Mouse (Mus musculus): ENCODE data around the gene Tbc1d22a.

The Tbc1d22a gene

DNA sequence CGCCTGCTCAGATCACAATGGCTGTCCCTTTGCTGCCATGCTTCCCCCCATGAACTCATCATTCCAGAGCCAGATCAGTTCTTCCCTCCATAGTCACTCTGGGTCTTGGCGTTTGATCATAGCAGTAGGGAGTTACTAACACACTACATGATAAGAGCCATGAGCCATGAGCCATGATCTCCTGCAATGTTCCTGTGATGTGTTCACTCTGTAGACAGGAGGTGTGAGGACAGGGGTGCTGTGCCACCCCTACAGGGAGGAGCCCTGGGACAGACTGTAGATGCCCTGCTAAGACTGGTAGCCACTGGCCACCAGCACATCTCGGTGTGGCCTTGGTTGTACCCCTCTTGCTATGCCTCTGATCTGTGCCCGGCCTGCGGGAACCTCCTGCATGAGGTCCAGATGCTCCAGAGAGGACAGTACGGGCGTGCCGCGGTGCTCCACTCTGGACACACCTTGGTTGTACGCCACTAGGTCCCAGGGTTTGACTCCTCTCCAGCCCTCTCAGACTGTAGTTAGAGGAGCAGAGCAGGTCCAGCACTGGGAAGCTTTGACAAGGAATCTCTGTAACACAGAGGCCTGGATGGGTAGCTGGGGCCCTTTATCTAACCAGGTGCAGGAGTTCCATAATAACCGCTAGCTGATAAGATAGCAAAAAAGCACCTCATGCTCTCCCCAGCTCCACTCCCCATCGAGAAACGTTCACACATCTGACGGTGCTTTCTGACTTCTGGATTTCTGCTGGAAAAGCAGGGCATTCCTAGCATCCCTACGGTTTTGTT lies 224.9 kb downstream of the Tbc1d22a start:
- DNase-seq (ENCODE audit: low read depth, low spot score), result no peak

DNA sequence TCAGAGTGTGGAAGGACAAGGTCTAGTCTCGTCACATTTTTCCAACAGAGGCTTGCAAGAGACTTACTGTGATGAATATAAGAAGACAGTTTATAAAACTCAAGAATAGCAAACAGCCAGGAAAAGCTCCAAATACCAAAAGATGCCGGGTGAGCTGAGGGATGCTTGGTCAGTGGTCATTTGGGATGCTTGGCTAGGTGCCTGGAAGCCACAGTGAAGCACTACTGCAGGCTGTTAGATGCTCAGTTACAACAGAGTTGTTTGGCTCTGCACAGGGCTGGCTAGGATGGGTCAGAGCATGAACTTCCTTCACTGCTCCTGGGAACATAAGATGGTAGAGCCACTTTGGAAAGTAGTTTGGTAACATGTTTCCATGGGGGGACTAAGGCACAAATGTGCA lies 230.0 kb downstream of the Tbc1d22a start:
- DNase-seq (ENCODE audit: low read depth, low spot score), result no peak

DNA sequence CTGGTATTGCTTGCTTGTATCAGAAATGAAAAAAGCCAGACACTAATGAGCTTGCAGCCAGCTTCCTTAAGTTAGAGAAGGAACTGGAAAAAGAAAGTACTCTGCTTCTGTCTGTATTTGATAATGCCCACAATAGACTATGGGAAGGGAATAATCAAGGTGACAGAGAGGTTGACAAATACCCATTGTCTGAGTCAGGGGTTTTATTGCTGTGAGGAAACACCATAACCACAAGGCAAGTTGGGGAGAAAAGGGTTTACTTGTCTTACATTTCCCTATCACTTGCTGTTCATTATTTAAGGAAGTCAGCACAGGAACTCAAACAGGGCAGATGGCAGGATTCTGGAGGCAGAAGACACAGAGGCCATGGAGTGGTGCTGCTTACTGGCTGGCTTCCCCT lies 231.8 kb downstream of the Tbc1d22a start:
- no peak for DNase-seq (ENCODE audit: low read depth, low spot score)

DNA sequence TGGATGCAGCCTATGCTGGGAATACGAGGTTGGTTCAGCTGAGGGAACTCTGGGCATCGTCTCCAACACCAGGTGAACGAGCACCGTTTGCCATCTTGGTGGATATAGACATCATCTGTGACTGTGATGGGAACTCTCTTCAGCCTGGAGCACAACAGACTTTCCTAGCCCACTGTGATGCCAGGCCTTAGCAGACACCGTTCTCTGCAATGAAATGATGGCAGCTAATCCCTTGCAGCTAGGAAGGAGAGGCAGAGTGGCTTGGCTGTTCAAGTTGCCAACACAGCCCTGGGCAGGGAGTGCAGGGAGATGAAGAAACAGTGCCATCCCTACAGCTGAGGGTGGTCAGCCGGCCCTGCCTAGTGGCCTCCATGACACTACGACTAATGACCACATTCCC lies 233.0 kb downstream of the Tbc1d22a start:
- DNase-seq (ENCODE audit: low read depth, low spot score), result no peak

DNA sequence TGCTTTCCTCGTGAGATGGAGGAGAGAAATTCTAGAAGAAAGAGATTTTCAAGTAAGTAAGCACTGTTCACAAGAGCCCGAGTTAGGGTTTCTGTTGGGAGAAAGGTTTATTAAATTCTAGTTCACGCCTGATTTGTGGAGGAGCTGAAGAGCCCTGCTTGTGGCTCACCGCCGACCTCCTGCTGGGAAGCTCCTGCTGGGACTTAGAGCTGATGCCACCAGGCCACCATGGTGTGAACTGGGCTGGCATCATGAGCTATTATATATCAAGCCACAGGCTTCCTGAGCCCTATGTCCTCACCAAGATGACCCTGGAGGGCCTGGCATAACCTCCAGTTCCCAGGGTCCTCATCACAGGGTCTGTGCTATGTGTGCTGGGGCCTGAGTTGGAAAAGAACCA lies 235.0 kb downstream of the Tbc1d22a start:
- DNase-seq (ENCODE audit: low read depth, low spot score), result no peak

DNA sequence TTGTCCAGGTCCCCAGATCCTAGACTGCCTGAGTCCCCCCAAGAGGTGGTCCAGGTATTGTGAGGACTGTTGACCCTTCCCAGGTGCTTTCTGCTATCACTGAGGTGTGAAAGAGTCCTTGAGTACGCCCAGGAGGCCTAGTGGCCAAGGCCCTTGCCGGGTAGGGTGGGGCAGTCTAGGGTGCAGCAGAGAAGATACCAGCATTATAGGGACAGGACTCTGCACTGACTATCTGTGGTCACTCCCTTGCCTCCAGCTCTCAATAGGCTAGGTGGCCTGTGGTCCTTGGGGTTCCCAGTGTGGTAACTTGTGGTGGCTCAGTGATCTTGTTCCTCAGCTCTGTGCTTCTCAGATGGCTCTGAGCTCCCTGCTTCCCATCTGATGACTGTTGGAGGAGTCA lies 235.5 kb downstream of the Tbc1d22a start:
- no peak for DNase-seq (ENCODE audit: low read depth, low spot score)

DNA sequence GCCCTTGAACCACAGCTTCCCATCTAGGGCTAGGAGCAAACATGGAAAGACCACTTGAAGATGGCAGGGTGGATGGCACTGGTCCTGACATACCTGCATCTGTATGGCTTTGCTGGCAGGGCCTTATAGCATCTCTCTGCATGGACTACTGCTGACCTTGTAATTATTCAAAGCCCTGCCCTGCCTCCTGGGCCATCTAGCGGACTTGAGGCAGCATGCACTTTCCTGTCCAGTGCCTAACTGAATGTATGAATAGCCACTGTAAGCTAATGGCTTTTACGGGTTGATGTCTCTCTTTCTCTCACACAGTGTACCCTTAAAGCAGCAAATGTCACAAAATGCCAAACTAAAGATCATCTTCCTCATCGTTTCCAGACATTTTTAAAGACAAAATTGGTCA lies 245.2 kb downstream of the Tbc1d22a start:
- no peak for DNase-seq (ENCODE audit: low read depth, low spot score)

DNA sequence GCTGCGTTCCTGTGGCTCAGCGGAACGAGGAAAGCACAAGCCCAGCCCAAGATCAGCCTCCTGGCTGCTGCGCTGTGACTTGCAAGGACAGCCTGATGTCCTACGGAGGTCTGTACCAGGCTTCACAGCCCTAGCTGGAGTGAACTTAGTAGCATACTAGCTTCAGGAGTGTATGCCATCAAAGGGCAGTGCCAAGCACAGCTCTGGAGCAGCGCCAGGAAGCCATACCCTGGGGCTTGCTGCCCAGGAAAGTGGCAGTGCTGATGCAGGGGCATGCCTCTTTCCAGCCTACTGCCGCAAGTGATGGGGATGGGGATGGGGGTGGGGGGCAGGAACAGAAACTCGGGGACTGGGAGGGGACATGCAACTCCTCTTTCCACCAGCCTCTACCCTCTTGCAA lies 248.4 kb downstream of the Tbc1d22a start:
- no peak for DNase-seq (ENCODE audit: low read depth, low spot score)

DNA sequence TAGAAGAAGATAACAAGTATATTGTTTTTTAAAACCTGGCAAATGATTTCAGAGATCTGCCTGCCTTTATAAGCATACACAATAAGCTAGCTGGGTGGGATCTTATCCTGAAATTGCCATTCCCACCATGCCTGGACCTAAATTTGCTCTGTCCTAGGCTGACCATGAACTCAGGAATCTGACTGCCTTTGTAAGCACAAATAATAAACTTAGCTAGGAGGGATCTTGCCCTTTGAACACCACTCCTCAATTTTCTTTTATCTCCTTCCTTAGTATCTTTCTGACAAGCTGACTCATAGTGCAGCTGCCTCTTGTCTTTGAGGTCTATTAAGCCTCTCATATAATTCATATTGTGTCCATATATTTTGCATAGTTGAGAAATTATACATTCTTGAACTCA lies 253.8 kb downstream of the Tbc1d22a start:
- no peak for DNase-seq (ENCODE audit: low read depth, low spot score)

DNA sequence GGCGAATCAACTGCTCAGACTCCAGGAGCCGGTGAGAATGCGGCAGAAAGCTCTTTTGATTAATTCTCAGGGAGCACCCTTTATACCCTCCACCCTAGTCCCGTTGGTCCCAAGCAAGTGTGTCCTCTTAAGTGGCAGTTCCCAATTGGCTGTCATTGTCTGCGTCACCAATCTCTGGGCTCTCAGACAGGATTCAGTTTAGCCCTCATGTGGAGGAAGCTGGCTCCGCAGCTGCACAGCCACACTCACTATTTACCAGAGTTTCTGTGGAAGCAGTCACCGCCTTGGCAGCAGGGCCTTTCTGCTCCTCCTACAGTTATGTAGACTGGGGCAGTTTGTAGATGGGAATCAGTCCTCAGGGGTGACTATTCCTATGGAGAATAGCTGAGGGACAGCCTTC lies 256.9 kb downstream of the Tbc1d22a start:
- no peak for DNase-seq (ENCODE audit: low read depth, low spot score)

DNA sequence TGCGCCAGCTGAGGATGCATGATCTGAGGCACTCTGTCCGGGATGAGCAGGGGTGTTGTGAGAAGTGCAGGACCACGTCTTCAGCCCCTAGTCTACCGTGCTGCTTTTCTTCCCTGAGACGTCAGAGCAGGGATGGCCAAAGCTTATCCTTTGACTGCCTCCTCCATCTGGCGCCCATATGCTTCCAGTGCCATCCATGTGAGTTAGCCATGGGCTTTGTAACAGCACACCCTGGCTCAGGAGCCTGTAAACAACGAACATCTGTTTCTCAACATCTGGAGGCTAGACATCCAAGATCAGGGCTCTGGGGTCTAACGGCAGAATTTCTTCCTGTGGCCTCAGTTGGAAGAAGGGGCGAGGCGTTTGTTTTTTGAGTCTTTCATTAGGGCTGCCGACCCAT lies 259.2 kb downstream of the Tbc1d22a start:
- no peak for DNase-seq (ENCODE audit: low read depth, low spot score)

DNA sequence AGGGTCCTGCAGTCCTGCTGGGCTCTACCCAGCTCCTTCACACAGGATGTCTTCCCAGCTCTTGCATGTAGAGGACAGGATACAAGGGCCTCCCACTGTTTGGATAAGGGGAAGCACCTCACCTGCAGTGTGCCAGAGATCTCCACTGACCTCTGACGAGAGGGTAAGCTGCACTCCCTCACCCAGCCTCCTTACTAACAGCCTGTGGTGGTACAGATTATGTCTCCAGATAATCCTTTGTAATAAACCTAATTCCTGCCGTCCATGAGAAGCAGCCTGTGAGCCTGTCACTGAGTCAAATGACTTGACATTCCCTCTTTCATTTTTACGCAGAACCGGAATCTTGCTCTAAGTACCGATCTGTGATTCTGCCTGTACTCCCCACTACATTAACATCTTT lies 260.7 kb downstream of the Tbc1d22a start:
- no peak for DNase-seq (ENCODE audit: low read depth, low spot score)

DNA sequence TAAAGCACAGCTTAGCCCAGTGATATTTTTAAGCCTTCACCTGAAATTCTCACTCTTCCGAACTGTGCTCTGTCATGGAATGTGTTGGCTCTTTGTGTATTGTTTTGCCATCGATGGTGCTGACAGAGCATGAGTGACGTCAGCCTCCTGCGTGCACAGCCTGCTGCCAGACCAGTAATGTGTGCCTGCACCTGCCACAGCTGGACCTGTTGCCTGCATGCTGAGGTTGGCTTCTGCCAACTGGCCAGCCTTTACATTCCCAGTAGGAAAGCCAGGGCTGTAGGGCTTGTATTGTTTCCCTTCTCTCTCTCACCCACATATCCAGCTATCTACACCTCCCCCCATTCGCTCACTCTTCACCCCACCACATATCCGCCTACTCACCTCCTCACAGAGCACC lies 262.2 kb downstream of the Tbc1d22a start:
- DNase-seq (ENCODE audit: low read depth, low spot score), result no peak

DNA sequence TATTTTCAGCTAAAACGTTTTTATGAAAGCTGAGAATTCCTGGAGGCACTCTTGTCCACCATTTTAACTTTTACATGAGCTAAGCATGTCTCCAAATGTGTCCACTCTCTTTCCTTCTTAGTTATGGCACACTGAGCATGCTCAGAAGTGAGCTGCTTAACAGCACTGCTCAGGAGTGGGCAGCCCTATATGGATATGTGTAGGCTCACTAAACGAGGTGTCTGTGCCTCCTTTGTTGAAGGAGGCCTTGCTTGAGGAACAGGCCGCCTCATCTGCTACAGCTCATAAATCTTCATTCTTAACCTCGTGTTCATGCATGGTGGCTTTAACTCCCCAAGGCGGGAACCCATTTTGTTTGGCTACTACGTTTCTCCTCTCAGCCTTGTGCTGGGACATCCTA lies 262.8 kb downstream of the Tbc1d22a start:
- DNase-seq (ENCODE audit: low read depth, low spot score), result no peak

DNA sequence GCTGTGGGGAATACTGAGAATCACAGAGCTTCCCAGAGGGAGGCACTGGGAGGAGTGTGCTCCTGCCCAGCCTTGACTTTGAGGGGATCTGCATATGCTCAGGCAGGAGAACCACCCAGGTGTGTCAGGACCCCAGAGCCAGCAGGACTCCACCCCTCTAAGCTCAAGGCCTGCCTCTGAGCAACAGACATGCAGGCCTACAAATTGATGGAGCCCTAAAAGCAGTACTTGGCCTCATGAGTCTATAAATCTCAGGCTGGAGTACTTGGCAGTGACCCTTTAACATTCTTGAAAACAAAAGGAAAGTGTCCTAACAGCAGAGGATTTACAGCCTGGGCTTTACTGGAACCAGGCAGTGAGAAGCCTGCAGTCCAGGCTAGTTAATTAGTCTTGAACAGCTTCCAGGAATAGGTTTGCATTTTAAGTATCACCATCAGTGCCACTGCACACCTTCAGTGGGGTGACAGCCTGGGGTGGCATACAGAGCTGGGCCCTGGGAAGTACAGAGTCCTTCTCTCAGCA lies 263.3 kb downstream of the Tbc1d22a start:
- no peak for DNase-seq (ENCODE audit: low read depth, low spot score)

DNA sequence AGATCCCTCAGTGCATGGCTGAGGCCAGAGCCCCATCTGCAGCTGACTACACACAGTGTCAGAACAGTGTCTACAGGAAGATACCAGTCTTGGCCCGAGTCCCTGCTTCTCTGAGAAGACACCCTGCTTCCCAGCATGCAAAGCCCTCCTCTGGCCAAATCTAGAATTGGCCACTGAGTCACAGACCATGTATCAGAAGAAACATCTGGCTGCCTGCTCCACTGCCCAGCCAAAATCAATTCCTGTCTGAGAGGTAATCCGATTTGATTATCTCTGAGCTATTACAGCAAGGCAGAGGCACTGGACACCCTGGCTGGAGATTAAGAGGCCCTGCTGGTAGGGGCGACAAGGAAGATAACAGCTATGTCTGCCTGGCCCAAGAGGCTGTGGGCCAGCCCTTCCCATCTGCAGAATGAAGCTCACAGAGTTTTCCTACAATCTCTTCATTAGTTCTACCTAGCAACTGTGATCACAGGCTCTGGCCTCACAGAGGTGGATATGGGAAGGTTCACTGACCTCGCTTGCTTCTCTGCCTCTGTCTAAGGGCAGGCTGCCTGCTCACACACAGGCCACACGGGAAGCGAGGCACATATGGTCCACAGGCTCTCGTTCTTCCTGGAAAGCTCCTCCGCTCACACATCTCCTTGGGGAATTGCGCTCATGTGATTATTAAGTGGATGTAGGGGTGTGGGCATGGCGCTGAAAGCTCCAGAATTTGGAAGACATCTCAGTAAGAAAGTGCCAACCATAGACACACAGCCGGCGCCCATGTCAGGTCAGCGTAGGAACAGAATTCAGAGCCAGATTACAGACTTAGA lies 264.6 kb downstream of the Tbc1d22a start:
- no peak for DNase-seq (ENCODE audit: low read depth, low spot score)

DNA sequence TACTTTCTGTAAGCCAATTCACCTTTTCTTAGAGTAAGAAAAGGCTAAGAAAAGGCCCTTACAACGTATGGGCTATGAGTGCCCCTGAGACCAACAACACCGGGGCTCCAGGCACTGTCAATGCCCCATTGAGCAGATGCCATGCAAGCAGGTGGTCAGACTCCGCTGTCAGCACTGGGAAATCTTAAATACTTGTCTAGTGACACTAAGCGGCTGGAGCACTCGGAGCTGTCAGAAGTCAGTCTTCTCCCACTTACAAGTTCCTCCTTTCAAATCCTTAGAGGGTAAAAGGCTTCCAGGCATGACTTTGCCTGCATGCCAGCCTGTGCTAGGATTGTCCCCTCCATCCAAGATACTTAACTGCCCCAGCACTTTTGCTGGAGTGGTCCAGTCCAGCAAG lies 268.1 kb downstream of the Tbc1d22a start:
- DNase-seq (ENCODE audit: low read depth, low spot score), result no peak

DNA sequence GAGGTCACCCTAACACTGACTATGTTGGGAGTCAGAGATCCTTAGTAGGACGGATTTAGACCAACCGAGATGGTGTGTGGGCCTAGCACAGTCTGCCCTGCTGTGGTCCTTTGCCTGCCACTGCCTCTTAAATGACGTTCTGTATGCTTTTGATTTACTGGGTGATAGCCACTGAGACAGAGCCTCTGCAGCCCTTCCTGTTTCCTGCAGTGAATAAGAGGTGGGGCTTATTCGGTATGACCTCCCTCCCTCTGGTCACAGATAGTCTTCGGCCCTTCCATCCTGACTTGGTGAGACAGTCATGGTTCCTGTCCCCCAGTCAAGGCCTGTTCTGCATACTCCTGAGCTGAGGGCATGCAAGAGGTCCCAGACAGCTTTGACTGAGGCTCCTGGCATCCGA lies 271.6 kb downstream of the Tbc1d22a start:
- no peak for DNase-seq (ENCODE audit: low read depth, low spot score)

DNA sequence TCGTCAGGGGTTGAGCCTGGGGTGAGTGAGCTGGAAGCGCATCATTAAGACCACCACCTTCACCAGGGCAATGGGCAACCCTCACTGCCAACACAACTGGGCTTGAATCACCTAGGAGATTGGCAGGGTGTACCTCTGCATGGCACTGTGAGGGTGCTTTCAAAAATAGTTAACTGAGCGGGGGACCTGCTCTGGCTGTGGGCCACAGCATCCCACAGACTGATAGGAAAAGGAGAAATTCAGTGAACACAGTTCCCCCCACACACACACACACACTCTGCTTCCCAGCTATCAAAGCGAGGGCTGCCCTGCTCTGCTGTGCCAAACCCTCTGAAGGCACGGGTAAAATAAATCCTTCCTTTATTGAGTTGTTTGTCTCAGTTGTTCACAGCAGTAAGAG lies 273.1 kb downstream of the Tbc1d22a start:
- DNase-seq (ENCODE audit: low read depth, low spot score), result no peak

DNA sequence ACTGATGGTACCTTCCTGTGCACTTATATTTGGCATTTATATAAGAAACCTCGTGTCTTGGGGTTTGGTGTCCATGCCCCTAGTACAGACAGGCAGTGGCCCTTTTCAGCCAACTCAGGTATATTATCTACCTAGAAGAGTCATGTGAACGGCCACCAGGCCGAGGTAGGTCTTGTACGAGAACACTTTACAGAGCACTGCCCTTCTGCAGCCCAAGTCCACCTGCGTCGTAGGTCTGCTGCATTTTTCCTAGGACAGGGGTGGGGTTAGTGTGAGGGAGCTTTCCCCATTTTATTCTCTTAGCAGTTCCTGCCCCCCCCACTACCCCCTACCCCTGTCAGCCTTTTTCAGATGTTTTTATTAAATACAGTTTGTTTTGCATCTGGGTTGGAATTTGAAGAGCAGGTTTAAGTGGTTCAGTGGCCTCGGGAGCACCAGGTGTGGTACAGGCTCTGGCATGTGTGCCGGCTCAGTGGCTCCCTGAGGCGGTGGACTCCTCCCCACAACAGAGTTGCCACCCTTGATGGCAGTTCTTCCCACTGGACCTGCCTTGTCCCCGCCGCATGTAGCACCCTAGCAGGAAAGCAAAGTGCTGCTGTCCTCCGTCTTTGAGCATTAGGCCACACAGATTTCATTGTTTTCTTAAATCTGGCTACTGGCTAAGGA lies 277.3 kb downstream of the Tbc1d22a start:
- DNase-seq (ENCODE audit: low read depth, low spot score), result no peak

DNA sequence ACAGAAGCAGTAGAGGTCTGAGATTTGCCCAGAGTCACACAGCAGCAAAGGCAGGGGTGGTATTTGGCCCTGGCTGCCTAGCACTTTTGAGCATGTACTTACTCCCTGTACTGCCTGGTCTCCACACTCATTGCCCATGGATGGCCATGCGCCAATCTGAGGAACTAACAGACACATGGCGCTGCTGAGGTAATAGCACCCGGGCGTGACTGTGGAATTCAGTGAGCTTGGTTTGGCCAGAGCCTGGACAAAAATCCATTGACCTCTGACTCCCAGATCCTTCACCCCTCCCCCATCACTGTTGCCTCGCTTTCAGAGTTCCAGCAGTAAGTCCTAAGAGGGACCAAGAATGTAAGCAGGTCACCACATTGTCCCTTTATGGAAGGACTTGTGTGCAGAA lies 278.4 kb downstream of the Tbc1d22a start:
- no peak for DNase-seq (ENCODE audit: low read depth, low spot score)

DNA sequence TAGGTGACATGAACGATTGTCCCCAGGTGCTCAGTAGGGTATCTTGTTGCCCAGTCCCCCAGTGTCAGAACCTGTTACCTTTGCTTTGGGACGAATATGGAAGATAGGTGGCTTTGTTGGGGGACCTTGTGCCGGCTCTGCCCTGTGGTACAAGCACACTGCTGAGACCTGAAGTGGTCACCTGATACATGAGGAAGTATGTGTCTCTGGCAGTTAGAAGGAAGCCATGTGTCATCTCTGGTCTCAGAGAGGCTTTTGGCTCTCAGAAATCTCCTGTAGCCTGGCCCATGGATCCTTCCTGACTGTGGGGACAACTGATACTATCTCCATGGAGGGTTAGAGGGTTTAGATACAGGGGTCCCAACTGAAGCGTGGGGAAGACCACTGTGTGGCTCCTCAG lies 281.9 kb downstream of the Tbc1d22a start:
- no peak for DNase-seq (ENCODE audit: low read depth, low spot score)
